9 mouse cellular contexts compared by ENCODE assay signal in genomic region chr11:83592853-83593252, GRCm38 (mm10). TPM values are rescaled to one million over a fixed set of nuclear protein-coding genes. Genes with fewer than 3 reads are reported as not detected.
DNase-seq lines count a peak whose midpoint lies in the region; ATAC-seq lines count a peak whose summit lies in the region.
"Had no signal": no experiment of that assay in that cellular context is flagged by ENCODE, and none has a peak within 500 bp of the region (broad histone marks: within the 10 kb centered on the region; RNA-seq: fewer than 3 reads in every experiment).

Ccl6 (minus strand) TSS chr11:83593087.

- H3K27me3 ChIP-seq in heart, embryonic 10.5 days (ENCODE audit: insufficient read depth, poor library complexity, severe bottlenecking): no peaks in the 10 kb centered on the region
- H3K27me3 ChIP-seq in hindbrain, embryonic 10.5 days (ENCODE audit: insufficient read depth, poor library complexity, severe bottlenecking): no peaks in the 10 kb centered on the region
- no peaks in the 10 kb centered on the region for H3K27me3 ChIP-seq in hindbrain, embryonic 13.5 days
- H3K27me3 ChIP-seq: midbrain, embryonic 13.5 days had no signal

- H3K4me2 ChIP-seq in hindbrain, embryonic 13.5 days: no peak within 1 kb of the TSS
- H3K4me2 ChIP-seq: midbrain, embryonic 13.5 days had no signal

- no peak for ATAC-seq in hindbrain, embryonic 13.5 days (ENCODE audit: low FRiP score)
- ATAC-seq: midbrain, embryonic 13.5 days had no signal

- no peak within 1 kb of the TSS for H3K4me3 ChIP-seq in heart, embryonic 10.5 days
- H3K4me3 ChIP-seq in hindbrain, embryonic 10.5 days: no peak within 1 kb of the TSS
- H3K4me3 ChIP-seq in hindbrain, embryonic 13.5 days: no peak within 1 kb of the TSS
- H3K4me3 ChIP-seq: midbrain, embryonic 13.5 days had no signal

- 44% methylated on average over 2 of the region's 2 CpGs for WGBS in heart, embryonic 10.5 days
- 28% methylated on average over 2 of the region's 2 CpGs for WGBS in large intestine, adult 2 months
- WGBS in hindbrain, embryonic 10.5 days: 61% methylated on average over 2 of the region's 2 CpGs
- WGBS in hindbrain, embryonic 13.5 days: 56% methylated on average over 2 of the region's 2 CpGs

- H3K36me3 ChIP-seq in heart, embryonic 10.5 days: no peaks in the 10 kb centered on the region
- no peaks in the 10 kb centered on the region for H3K36me3 ChIP-seq in hindbrain, embryonic 10.5 days
- no peaks in the 10 kb centered on the region for H3K36me3 ChIP-seq in hindbrain, embryonic 13.5 days
- H3K36me3 ChIP-seq: midbrain, embryonic 13.5 days had no signal

- H3K9ac ChIP-seq in hindbrain, embryonic 13.5 days: no peak within 1 kb of the TSS
- H3K9ac ChIP-seq: midbrain, embryonic 13.5 days had no signal

- DNase-seq in heart, adult 18-20 months: peak; percentile 33 to 50
- DNase-seq in heart, embryonic 10.5 days (ENCODE audit: low spot score): no peak
- DNase-seq in thymus, postnatal 0 days (ENCODE audit: low spot score): peak; percentile 15
- no peak for DNase-seq in thymus, postnatal 25 days
- no peak for DNase-seq in large intestine, adult 2 months (ENCODE audit: low read depth, low spot score)
- DNase-seq in hindbrain, embryonic 10.5 days (ENCODE audit: low spot score): no peak
- DNase-seq in testis, postnatal 14 days (ENCODE audit: low spot score): no peak

- no peaks in the 10 kb centered on the region for H3K9me3 ChIP-seq in heart, embryonic 10.5 days
- no peaks in the 10 kb centered on the region for H3K9me3 ChIP-seq in hindbrain, embryonic 10.5 days
- H3K9me3 ChIP-seq in hindbrain, embryonic 13.5 days: no peaks in the 10 kb centered on the region
- H3K9me3 ChIP-seq: midbrain, embryonic 13.5 days had no signal

- no peaks in the 10 kb centered on the region for H3K4me1 ChIP-seq in heart, embryonic 10.5 days
- H3K4me1 ChIP-seq in hindbrain, embryonic 10.5 days (replicated peaks): peaks cover 4% of the 10 kb centered on the region; the same call in 1 of the 2 replicates
- no peaks in the 10 kb centered on the region for H3K4me1 ChIP-seq in hindbrain, embryonic 13.5 days (replicated peaks)
- H3K4me1 ChIP-seq: midbrain, embryonic 13.5 days had no signal

- no peak within 1 kb of the TSS for H3K27ac ChIP-seq in heart, embryonic 10.5 days
- H3K27ac ChIP-seq in hindbrain, embryonic 10.5 days: no peak within 1 kb of the TSS
- H3K27ac ChIP-seq in hindbrain, embryonic 13.5 days: no peak within 1 kb of the TSS
- H3K27ac ChIP-seq: midbrain, embryonic 13.5 days had no signal

RNA-seq across cellular contexts. Expression of gene Ccl6, which starts in this region (rescaled TPM):
- total RNA-seq in heart, adult 18-20 months (2021): 10 to 100 TPM; 11.8 to 13.3 TPM
- 0.64 and 2.5 TPM in 2 replicates for polyA plus RNA-seq in heart, embryonic 10.5 days (2016; fragmentation: Nextera tagmentation; extraction: Ambion mirVana)
- polyA plus RNA-seq in thymus, postnatal 0 days (2015; fragmentation: Nextera tagmentation; extraction: Ambion mirVana): 12.1 and 13.7 TPM in 2 replicates
- polyA plus RNA-seq in large intestine, adult 2 months (2012; rRNA removed): 122 and 165 TPM in 2 replicates
- polyA plus RNA-seq in hindbrain, embryonic 10.5 days (2016; fragmentation: Nextera tagmentation; extraction: Ambion mirVana): 1.9 and 3.0 TPM in 2 replicates
- polyA plus RNA-seq in hindbrain, embryonic 13.5 days (2015; fragmentation: Nextera tagmentation; extraction: Ambion mirVana): 2.3 and 2.7 TPM in 2 replicates

Comparison
In these comparisons a context has a peak if more than half of its experiments do, and no peak if none do; other contexts are left out.
1. DNase-seq: peak in heart, adult 18-20 months (2 of 2) and thymus, postnatal 0 days (single experiment); none in heart, embryonic 10.5 days (single experiment), thymus, postnatal 25 days (single experiment), large intestine, adult 2 months (single experiment), hindbrain, embryonic 10.5 days (single experiment) and testis, postnatal 14 days (single experiment).